Mouse (Mus musculus): ENCODE results near the gene Ndel1. TPM values are rescaled to one million over a fixed set of nuclear protein-coding genes. Genes with fewer than 3 reads are reported as not detected.

The Ndel1 gene
- total and polyA plus RNA-seq, 2 experiments from 2014 or later = 96.2 to 105 TPM

DNA sequence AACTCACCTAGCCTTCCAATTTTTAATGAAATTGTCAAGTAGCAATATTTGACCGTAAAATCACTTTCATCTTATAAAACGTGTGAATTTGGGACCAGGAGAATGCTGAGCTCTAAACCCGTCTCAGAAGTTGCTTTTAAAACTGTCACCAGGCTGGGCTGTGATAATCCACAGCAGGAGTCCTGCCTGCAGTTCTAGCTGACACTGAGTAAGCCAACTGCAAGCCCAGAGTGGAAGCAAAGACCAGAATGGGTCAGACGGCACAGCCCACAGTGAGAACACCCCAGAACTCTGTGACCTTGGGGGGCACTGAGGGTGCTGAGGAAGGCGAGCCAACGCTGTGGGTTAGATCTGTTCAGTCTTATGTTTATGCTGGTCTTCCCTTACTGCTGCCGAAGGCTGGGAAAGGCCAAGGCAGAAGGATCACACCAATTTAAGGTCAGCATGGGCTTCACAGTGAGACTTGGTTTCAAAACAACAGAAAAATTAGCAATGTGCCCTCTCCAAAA is 95.5 kb downstream of the Ndel1 start:
- Histone ChIP-seq H3K9me3 (ENCODE audit: low read length) (no peaks in the 10 kb centered on the region), H3K27ac (no peak overlapping the region), H3K4me2 (ENCODE audit: low read depth, low read length) (no peak overlapping the region), H3K4me1 (ENCODE audit: insufficient read depth, low read length) (no peaks in the 10 kb centered on the region), H3K4me3 (ENCODE audit: low read length) (no peak overlapping the region), H3K36me3 (ENCODE audit: insufficient read depth, low read length) (peaks cover 38% of the 10 kb centered on the region), H3K9ac (replicated peaks; ENCODE audit: low read length) (no peak overlapping the region), H3K27me3 (ENCODE audit: insufficient read depth, low read length) (no peaks in the 10 kb centered on the region)
- WGBS = 78% methylated on average over 7 of the region's 7 CpGs
- DNase-seq (ENCODE audit: low spot score) (no peak), ATAC-seq (no peak)
- TF ChIP-seq CTCF (IDR thresholded peaks at IDR 0.05; ENCODE audit: low read depth) = no peak

Other genes starting within 250 kb of the Ndel1 start
- gene Myh10, start 180.3 kb downstream of the Ndel1 start, total RNA-seq (2014; rRNA removed) = 185 and 212 TPM in 2 replicates
- gene Myh10, start 180.3 kb downstream of the Ndel1 start, polyA plus RNA-seq (2015; fragmentation: Nextera tagmentation; extraction: Ambion mirVana) = 64.4 and 69.9 TPM in 2 replicates
- 0.16 TPM in 1 of 2 replicates, not detected in the other for gene Rnf222, start 16.7 kb upstream of the Ndel1 start, total RNA-seq (2014; rRNA removed)
- not detected in 2 replicates for gene Rnf222, start 16.7 kb upstream of the Ndel1 start, polyA plus RNA-seq (2015; fragmentation: Nextera tagmentation; extraction: Ambion mirVana)
- 1,103 and 1,196 TPM in 2 replicates for gene Rpl26, start 29.7 kb upstream of the Ndel1 start, total RNA-seq (2014; rRNA removed)
- 608 and 621 TPM in 2 replicates for gene Rpl26, start 29.7 kb upstream of the Ndel1 start, polyA plus RNA-seq (2015; fragmentation: Nextera tagmentation; extraction: Ambion mirVana)
- 1.3 TPM in 1 of 2 replicates, not detected in the other for gene Odf4, start 55.2 kb upstream of the Ndel1 start, total RNA-seq (2014; rRNA removed)
- 0.58 and 0.88 TPM in 2 replicates for gene Odf4, start 55.2 kb upstream of the Ndel1 start, polyA plus RNA-seq (2015; fragmentation: Nextera tagmentation; extraction: Ambion mirVana)
- gene Arhgef15, start 85.6 kb upstream of the Ndel1 start, total RNA-seq (2014; rRNA removed) = 21.2 and 45.2 TPM in 2 replicates
- 25.7 and 27.5 TPM in 2 replicates for gene Arhgef15, start 85.6 kb upstream of the Ndel1 start, polyA plus RNA-seq (2015; fragmentation: Nextera tagmentation; extraction: Ambion mirVana)
- 1.6 and 2.0 TPM in 2 replicates for gene Slc25a35, start 96.3 kb upstream of the Ndel1 start, total RNA-seq (2014; rRNA removed)
- gene Slc25a35, start 96.3 kb upstream of the Ndel1 start, polyA plus RNA-seq (2015; fragmentation: Nextera tagmentation; extraction: Ambion mirVana) = 2.3 TPM in 2 replicates
- 40.4 and 51.6 TPM in 2 replicates for gene Rangrf, start 103.3 kb upstream of the Ndel1 start, total RNA-seq (2014; rRNA removed)
- gene Rangrf, start 103.3 kb upstream of the Ndel1 start, polyA plus RNA-seq (2015; fragmentation: Nextera tagmentation; extraction: Ambion mirVana) = 31.2 and 34.6 TPM in 2 replicates
- gene Pfas, start 136.6 kb upstream of the Ndel1 start, total RNA-seq (2014; rRNA removed) = 31.3 and 35.2 TPM in 2 replicates
- gene Pfas, start 136.6 kb upstream of the Ndel1 start, polyA plus RNA-seq (2015; fragmentation: Nextera tagmentation; extraction: Ambion mirVana) = 14.7 and 17.8 TPM in 2 replicates
- gene Ctc1, start 144.1 kb upstream of the Ndel1 start, total RNA-seq (2014; rRNA removed) = 84.8 and 85.7 TPM in 2 replicates
- 42.8 and 45.7 TPM in 2 replicates for gene Ctc1, start 144.1 kb upstream of the Ndel1 start, polyA plus RNA-seq (2015; fragmentation: Nextera tagmentation; extraction: Ambion mirVana)
- 15.9 and 21.6 TPM in 2 replicates for gene Aurkb, start 173.8 kb upstream of the Ndel1 start, total RNA-seq (2014; rRNA removed)
- 24.8 and 26.3 TPM in 2 replicates for gene Aurkb, start 173.8 kb upstream of the Ndel1 start, polyA plus RNA-seq (2015; fragmentation: Nextera tagmentation; extraction: Ambion mirVana)
- gene Borcs6, start 187.9 kb upstream of the Ndel1 start, total RNA-seq (2014; rRNA removed) = 25.4 and 40.8 TPM in 2 replicates
- gene Borcs6, start 187.9 kb upstream of the Ndel1 start, polyA plus RNA-seq (2015; fragmentation: Nextera tagmentation; extraction: Ambion mirVana) = 21.3 and 21.9 TPM in 2 replicates
- gene Tmem107, start 198.9 kb upstream of the Ndel1 start, total RNA-seq (2014; rRNA removed) = 68.9 and 135 TPM in 2 replicates
- gene Tmem107, start 198.9 kb upstream of the Ndel1 start, polyA plus RNA-seq (2015; fragmentation: Nextera tagmentation; extraction: Ambion mirVana) = 28.6 and 34.1 TPM in 2 replicates
- 146 and 148 TPM in 2 replicates for gene Vamp2, start 216.6 kb upstream of the Ndel1 start, total RNA-seq (2014; rRNA removed)
- 417 and 489 TPM in 2 replicates for gene Vamp2, start 216.6 kb upstream of the Ndel1 start, polyA plus RNA-seq (2015; fragmentation: Nextera tagmentation; extraction: Ambion mirVana)
- 24.4 and 27.1 TPM in 2 replicates for gene Per1, start 223.4 kb upstream of the Ndel1 start, total RNA-seq (2014; rRNA removed)
- gene Per1, start 223.4 kb upstream of the Ndel1 start, polyA plus RNA-seq (2015; fragmentation: Nextera tagmentation; extraction: Ambion mirVana) = 11.9 and 15.9 TPM in 2 replicates
- 1.4 and 2.5 TPM in 2 replicates for gene Hes7, start 248.5 kb upstream of the Ndel1 start, total RNA-seq (2014; rRNA removed)
- gene Hes7, start 248.5 kb upstream of the Ndel1 start, polyA plus RNA-seq (2015; fragmentation: Nextera tagmentation; extraction: Ambion mirVana) = 1.3 and 1.9 TPM in 2 replicates